Mouse (Mus musculus): ENCODE measurements at regions not wholly inside any gene's neighbourhood (a gene's known extent, or its start where the extent isn't known, plus 50 kb on each side); places are given as distances from the start of the nearest gene placed in this dataset.
"Not testable (repeated sequence)": the region's sequence is repeated elsewhere in the genome, so short reads cannot be mapped to it uniquely, and the experiment has no call there.

DNA sequence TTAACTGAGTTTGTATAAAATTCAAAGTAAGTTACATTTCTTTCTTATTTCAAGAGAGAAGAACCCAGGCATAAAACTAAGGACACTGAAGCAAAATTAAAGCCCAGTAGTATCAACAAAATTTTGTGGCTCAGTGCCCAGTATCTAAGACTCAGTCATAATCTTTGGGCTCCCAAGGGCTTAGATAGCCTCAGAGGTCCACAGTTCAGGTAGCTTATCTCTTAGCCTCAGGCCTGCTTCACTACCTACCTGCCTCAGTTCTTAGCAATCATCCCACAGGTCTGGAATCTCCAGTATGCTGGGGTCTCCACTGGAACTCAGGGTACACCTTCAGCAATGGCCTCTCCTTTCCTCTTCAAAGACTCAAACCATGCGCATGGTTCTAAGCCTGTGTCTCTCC lies 531.4 kb upstream of the Olfr1507 start:
- DNase-seq (ENCODE audit: low spot score in 2 of 2), result not testable (repeated sequence)

DNA sequence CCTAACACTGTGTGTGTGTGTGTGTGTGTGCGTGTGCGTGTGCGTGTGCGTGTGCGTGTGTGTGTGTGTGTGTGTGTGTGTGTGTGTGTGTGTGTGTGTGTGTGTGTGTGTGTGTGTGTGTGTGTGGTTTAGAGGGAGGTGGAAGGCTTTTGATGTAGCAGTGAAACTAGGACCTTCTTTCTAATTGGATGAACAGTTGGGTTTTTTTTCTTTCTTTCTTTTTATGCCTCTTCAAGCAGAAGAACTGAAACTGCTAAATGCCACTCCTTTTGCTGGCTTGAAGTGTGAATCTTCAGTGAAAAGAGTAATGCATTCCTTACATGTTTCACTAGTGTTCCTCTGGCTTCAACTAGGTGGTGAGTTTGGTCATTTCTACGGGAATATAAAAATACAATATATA lies 524.6 kb upstream of the Olfr1507 start:
- DNase-seq (ENCODE audit: low spot score in 2 of 2), result not testable (repeated sequence)

DNA sequence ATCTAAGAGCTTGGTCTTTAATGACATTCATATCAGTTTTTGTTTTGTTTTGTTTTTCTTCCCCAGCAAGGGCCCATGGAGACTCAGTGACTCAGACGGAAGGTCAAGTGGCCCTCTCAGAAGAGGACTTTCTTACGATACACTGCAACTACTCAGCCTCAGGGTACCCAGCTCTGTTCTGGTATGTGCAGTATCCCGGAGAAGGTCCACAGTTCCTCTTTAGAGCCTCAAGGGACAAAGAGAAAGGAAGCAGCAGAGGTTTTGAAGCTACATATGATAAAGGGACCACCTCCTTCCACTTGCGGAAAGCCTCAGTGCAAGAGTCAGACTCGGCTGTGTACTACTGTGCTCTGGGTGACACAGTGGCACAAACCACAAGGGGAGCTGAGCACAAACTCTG lies 512.2 kb upstream of the Olfr1507 start:
- DNase-seq (ENCODE audit: low spot score in 2 of 2), result not testable (repeated sequence)

DNA sequence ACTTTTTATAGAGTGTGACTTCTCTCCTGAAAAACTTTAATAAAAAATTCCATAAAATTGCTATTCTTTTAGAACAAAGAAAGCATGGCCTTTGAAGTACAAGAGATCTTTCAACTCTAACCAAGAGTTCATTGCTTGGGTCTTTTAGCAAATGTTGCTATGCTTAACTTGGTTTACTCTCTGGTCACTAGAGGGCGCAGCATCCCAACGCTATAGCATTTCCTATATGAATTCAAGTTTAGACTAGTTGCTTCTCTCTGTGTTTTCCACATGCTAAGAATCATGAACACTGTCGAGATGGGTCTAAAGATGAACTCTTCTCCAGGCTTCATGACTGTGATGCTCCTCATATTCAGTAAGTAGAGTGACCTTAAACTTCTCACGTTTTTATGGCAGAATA lies 511.8 kb upstream of the Olfr1507 start:
- DNase-seq (ENCODE audit: low spot score in 2 of 2), result not testable (repeated sequence)

DNA sequence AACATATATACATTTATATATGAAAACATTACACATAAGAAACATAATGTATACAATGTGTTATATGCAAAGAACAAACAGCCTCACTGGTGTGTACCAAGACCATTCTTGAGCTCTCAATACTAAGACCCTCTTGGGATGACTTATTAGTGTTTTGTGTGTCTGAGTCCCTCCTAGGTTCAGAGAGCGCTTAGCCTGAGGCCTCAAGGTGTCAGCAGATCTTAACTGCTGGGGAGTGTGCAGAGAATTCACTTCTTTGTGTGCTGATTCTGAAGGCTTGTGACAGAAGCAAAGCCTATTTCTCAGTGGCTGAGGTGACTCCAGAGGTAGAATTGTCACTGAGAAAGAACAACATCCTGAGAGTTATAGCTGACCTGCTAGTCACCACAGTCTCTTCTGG lies 505.7 kb upstream of the Olfr1507 start:
- not testable (repeated sequence) for DNase-seq (ENCODE audit: low spot score in 2 of 2)

DNA sequence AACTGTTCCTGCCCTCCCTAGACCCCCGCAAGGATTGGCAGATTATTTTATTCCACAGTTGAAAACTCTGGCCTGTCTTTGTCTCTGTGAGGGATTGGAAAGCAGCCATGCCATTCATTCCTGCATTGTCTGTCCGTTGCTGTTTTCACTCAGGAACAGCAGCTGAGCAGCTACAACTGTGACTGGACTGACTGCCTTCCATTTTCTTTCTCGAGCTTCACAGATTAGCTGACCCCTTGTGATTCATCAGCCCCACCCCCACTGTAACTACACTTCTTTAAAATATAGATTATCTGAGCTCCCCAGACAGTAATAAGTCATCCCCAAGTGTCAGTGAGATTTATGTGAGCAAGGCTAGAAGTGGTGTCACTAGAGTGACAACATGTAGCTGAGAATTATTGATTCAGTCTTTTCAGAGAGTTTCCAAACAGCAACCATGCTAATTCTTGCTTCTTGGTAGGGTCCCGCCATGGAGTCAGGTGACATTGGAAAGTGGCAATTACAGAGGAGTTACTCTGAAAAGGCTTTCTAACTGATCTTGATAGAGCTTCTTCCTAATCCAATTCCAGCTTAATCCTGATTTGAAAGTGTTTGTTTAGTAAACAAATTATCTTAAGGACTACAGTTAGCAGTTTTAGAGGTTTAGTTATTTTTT lies 496.7 kb upstream of the Olfr1507 start:
- DNase-seq (ENCODE audit: low spot score in 2 of 2), result not testable (repeated sequence)

DNA sequence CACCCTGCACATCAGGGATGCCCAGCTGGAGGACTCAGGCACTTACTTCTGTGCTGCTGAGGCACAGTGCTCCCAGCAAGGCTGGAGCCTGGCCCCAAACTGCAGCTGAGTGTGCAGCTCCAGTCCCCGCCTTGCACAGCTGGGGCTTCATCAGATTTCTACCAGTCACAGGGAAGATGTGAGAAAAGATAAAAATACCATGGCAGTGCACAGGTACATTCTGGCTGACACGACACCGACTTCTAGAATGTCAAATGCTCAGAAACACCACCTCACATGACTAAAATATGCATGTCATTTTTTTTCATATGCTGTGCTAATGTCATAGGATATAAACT lies 495.7 kb upstream of the Olfr1507 start:
- DNase-seq (ENCODE audit: low spot score in 2 of 2), result not testable (repeated sequence)

DNA sequence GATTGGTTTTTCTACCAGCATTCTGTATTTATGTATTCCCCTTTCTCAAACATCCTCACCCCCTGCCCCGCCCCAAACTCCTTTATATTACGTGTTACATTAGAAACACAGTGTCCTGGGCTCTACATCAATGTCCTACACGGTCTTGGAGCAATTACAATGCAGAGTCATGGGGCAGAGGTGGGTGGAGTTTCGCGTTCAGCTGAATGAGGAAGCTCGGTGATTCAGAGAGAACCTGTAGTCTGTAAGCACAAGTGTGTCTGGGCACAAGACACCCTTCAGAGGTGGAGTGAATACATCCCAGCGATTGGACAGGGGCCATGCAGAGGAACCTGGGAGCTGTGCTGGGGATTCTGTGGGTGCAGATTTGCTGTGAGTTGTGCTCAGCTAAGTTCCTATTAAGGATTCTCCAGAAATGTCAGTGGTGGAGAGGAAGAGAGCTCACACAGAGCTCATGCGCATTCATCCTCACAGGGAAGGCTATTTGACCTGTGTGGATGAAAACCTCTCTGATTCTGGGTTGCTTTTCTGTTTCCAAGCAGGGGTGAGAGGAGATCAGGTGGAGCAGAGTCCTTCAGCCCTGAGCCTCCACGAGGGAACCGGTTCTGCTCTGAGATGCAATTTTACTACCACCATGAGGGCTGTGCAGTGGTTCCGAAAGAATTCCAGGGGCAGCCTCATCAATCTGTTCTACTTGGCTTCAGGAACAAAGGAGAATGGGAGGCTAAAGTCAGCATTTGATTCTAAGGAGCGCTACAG lies 495.2 kb upstream of the Olfr1507 start:
- not testable (repeated sequence) for DNase-seq (ENCODE audit: low spot score in 2 of 2)

DNA sequence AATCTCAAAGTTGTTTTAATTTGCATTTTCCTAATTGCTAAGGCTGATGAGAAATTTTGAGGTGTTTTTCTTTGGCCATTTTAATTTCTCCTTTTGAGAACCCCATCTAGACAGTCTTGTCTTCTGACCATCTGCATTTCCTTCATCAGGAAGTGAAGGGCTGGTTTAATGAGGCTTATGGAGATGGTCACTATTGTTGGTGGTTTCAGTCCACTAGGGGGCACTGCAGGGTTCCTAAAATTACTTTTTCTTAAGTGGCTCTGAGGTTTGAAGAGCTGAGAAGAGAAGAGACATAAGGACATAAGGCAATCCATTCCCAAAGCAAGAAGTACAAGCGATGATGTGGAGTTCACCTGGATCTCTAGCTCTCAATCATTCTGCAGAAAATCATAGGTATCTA lies 494.4 kb upstream of the Olfr1507 start:
- DNase-seq (ENCODE audit: low spot score in 2 of 2), result not testable (repeated sequence)

DNA sequence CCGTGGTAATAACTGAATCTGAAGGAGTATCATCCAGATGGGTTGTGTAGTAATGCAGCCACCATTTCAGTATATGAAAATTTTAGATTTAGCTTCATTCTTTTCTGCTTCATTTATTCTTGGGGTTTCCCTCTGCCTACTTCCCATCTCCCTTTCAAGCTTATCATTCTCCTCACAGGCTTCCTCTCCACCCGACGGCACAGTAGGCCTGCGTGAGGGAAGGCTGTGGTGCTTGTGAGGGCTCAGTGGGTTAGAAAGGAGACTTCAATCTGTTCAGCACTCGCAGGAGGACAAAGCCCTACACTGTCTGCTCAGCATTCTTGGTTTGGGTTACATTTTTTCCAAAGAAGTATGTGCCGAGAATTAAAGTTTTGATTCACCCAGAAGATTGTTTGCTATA lies 493.0 kb upstream of the Olfr1507 start:
- DNase-seq (ENCODE audit: low spot score in 2 of 2), result not testable (repeated sequence)

DNA sequence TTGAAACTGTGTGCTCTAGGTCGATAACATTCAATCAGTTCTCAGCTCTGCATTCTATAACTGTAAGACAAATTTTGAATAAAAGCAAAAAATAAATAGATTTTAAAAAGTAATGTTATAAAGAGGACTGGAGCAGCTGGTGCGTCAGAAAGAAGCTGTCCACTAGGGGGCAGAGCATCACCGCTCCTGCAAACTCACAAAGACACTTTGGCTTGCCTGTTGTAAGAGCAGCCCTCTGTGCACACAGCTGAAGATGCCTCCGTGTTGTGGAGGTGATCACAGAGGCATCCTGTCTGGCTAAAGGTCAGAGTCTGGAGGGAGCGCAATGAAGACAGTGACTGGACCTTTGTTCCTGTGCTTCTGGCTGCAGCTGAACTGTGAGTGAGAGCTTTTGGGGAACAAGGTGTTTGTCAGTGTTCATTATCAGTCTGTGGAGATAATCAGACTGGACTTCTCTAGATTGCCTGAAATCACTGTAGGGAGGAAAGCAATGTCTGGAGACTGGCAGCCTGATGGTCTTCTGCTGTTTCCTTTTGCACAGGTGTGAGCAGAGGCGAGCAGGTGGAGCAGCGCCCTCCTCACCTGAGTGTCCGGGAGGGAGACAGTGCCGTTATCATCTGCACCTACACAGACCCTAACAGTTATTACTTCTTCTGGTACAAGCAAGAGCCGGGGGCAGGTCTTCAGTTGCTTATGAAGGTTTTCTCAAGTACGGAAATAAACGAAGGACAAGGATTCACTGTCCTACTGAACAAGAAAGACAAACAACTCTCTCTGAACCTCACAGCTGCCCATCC lies 476.9 kb upstream of the Olfr1507 start:
- not testable (repeated sequence) for DNase-seq (ENCODE audit: low spot score in 2 of 2)

DNA sequence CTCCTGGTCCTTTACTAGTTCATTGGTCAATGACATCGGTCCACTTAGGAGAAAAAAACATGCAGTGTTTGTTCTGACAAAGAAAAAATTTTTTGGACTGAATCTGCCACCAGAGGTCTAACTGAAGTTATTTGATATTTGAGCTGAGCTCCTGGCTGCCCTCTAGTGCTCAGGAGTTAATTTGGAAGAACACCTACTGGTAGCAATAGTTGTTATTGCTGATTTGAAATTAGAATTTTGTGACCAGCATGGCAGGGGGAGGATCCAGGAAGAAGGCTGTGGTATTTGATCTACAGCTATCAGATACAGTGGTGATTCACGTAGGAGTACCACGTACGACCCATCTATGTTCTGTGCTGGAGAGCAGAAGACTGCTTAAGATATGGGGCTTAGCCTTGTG lies 466.6 kb upstream of the Olfr1507 start:
- DNase-seq (ENCODE audit: low spot score in 2 of 2), result not testable (repeated sequence)

DNA sequence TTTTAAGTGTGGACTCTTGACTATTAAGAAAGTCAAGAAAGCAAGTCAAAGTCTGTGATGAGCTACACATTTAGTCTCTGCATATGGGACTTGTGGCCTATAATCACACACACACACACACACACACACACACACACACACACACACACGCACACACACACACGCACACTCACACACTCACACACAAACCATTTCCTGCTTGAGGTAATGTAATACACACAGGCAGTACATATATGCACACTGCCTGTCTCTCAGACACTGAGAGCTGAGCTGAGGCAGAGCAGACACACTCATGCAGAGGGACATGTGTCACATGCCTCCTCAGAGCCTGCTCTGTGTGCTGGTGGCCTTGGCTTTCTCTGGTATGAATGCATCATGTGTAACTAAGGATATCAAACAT lies 461.0 kb upstream of the Olfr1507 start:
- not testable (repeated sequence) for DNase-seq (ENCODE audit: low spot score in 2 of 2)

DNA sequence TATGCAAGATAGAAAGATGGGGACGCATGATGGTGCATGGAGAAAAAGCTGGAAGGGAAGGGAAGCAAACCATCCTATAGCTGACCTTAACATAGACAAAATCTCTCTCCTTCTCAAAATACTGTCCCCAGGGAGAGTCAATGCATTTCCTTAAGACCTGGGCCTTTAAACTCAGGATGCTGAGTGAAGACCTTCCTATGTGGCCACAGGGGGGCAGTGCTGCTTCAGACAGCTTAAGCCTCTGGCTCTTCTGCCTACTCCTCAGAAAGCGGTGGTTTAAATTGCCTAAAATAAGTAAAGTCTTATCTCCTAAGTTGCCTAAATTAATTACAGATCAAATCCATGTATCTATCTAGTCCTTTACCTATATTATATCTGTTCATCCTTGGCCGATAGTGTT lies 449.4 kb upstream of the Olfr1507 start:
- not testable (repeated sequence) for DNase-seq (ENCODE audit: low spot score in 2 of 2)

DNA sequence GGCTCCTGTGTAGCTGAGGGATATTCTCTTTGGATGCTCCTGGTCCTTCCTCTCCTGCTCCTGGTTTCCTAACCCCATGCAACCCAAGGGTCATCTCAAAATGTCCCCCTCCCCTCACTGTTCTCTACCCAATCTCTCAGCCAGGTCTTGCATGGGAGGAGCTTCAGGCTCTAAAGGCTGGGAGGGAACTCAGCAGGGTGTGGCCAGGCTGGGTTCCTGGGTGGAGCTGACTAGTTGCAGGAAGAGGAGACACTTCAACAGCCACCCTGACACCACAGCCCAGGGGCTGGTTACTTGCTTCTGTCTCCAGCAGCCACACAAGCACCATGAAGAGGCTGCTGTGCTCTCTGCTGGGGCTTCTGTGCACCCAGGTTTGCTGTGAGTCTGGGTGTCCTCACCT lies 446.9 kb upstream of the Olfr1507 start:
- not testable (repeated sequence) for DNase-seq (ENCODE audit: low spot score in 2 of 2)

DNA sequence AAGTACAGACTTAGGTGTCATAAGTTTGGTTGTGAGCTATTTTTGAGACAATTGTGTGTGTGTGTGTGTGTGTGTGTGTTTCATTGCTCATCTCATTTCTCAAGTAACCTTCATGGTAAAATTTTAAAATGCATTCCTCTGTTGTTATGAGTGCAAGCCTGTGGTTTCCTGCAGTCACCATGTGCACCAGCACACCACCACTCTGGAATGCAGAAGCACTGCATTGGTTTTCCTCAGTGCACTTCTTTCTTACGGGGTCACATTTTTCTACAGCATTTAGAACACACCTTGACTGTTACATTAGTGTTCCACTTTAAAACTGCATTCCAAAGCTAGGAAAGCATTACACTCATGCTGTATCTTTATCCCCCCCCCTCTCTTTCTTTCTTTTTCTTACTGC lies 446.2 kb upstream of the Olfr1507 start:
- DNase-seq (ENCODE audit: low spot score in 2 of 2), result not testable (repeated sequence)

DNA sequence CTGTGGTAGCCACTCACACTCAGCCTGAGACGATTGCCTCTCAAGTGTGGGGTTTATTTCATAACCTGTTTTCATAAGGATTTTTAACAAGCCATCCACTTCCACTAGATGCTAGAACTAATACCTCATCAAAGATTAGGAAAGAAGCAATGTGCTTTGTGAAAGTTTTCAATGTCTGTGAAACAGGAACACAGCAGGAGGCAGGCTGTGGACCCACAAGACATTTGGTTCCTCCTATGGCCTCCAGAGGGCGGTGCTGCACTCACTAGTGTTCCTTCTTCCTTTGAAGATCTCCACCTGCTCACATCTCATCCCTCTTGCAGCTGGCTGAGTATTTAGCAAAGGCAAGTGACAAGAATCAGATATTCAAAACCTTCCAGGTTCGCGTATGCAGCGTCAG lies 424.6 kb upstream of the Olfr1507 start:
- not testable (repeated sequence) for DNase-seq (ENCODE audit: low spot score in 2 of 2)

DNA sequence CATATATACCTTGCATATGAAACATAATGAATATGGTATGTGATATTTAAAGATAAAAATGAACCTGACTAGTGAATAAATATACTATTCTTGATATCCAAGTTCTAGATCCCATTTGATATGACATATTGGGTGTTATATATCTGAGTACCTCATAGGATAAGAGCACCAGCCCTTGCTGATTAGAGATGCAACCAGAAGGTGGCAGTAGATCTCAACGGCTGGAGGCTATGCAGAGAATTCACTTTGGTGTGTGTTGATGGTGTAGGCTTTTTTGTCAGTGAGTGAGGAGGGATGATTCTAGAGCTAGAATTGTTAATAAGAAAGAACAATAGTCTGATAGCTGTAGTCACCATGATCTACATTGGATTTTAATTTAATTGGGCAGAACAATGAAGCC lies 418.3 kb upstream of the Olfr1507 start:
- DNase-seq (ENCODE audit: low spot score in 2 of 2), result not testable (repeated sequence)

DNA sequence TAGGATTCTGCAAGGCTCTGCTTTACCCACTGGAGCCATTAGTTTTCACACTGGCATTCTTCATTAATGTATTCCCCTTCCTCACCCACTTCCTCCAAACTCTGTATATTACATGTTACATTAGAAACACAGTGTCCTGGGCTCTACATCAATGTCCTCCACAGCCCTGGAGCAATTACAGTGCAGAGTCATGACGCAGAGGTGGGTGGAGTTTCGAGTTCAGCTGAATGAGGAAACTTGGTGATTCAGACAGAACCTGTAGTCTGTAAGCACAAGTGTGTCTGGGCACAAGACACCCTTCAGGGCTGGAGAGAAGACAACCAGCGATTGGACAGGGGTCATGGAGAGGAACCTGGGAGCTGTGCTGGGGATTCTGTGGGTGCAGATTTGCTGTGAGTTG lies 404.1 kb upstream of the Olfr1507 start:
- not testable (repeated sequence) for DNase-seq (ENCODE audit: low spot score in 2 of 2)

DNA sequence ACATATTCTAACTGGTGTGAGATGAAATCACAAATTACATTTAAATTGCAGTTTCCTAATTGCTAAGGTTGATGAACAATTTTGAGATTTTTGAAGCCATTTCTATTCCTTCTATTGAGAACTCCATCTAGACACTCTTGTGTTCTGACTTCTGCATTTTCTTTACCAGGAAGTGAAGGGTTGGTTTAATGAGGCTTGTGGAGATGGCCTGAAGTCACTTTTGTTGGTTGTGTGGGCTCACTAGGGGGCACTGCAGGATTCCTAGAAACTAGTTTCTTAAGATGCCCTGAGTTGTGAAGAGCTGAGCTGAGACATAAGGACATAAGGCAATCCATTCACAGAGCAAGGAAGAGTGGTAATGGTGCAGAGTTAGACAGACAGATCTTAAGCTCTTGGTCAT lies 402.8 kb upstream of the Olfr1507 start:
- DNase-seq (ENCODE audit: low spot score in 2 of 2), result not testable (repeated sequence)

DNA sequence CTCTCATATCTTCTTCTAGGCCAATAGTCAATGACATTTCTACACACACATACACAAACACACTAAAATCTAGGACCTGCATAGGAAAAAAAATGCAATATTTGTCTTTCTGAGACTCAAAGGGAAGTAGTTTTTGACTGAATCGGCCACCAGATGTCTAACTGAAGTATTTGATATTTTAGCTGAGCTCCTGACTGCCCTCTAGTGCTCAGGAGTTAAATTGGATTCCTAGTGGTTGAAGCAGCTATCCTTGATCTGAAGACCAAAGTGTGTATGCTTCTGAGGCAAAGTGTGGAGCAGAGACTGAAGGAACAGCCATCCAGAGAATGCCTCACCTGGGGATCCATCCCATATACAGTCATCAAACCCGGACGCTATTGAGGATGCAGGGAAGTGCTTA lies 384.4 kb upstream of the Olfr1507 start:
- not testable (repeated sequence) for DNase-seq (ENCODE audit: low spot score in 2 of 2)

DNA sequence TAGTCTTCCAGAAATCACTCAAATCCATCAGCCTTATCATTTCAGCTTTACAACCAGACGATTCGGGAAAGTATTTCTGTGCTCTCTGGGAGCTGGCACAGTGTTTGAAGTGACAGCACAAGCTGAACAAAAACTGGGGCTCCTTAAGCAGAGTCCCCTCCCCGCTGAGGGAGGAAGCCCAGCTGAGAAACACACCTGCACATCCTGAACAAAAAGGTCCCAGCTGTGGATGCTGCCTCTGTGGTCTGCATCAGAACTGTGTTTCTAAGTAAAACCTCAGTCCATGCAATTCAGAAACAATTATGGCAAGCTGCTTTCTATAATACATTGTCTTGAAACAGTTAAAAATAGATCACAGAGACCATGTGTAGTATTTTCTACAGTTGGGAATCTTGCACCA lies 368.3 kb upstream of the Olfr1507 start:
- DNase-seq (ENCODE audit: low spot score in 2 of 2), result not testable (repeated sequence)

DNA sequence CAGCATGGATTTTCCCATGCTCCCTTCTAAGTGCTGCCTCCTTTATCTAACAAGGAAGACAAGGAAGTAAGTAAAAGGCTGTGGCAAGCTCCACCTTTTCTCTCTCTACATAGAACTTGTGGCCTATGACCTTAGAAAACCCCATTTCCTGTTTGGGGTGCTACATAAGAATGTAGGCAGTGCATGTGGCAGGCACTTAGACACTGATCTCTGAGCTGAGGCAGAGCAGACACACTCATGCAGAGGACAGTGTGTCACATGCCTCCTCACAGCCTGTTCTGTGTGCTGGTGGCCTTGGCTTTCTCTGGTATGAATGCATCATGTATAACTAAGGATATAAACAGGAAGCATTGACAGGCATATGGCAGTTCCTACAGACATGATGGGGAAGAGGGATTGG lies 367.6 kb upstream of the Olfr1507 start:
- DNase-seq (ENCODE audit: low spot score in 2 of 2), result not testable (repeated sequence)
